Comparison of ENCODE assay signal across 8 mouse cellular contexts in genomic region chr7:97446171-97446925, GRCm38 (mm10). TPM values are rescaled to one million over a fixed set of nuclear protein-coding genes. Genes with fewer than 3 reads are reported as not detected.
DNase-seq lines count a peak whose midpoint lies in the region; ATAC-seq and TF ChIP-seq lines count a peak whose summit lies in the region.

No protein-coding gene starts in this region.

- peaks cover 8% of the 10 kb centered on the region for H3K4me1 ChIP-seq in cerebellum, adult 2 months (ENCODE audit: control insufficient read depth, insufficient read depth, low read length)
- H3K4me1 ChIP-seq in hindbrain, embryonic 13.5 days (replicated peaks) = peaks cover 12% of the 10 kb centered on the region; the same call in 1 of the 2 replicates
- 0 out of 2 replicates have a peak, but pooled peaks cover 13% of the 10 kb centered on the region for H3K4me1 ChIP-seq in stomach, embryonic 15.5 days

- no peak overlapping the region for H3K4me2 ChIP-seq in hindbrain, embryonic 13.5 days
- no peak overlapping the region for H3K4me2 ChIP-seq in stomach, embryonic 15.5 days

- H3K4me3 ChIP-seq in cerebellum, adult 2 months (replicated peaks; ENCODE audit: insufficient read depth, low read depth, low read length) = no peak overlapping the region
- no peak overlapping the region for H3K4me3 ChIP-seq in hindbrain, embryonic 13.5 days
- no peak overlapping the region for H3K4me3 ChIP-seq in stomach, embryonic 15.5 days (replicated peaks)

- H3K27ac ChIP-seq in cerebellum, adult 2 months (ENCODE audit: insufficient read depth, low read length) = peak overlapping the region; percentile 28; the same call in 1 of the 2 replicates
- peak overlapping the region; percentile 94 for H3K27ac ChIP-seq in hindbrain, embryonic 13.5 days
- H3K27ac ChIP-seq in stomach, embryonic 15.5 days = peak overlapping the region; percentile 78

- WGBS in cerebellum, adult 2 months = 0% methylated on average over 6 of the region's 6 CpGs
- 25% methylated on average over 6 of the region's 6 CpGs for WGBS in hindbrain, embryonic 13.5 days
- 31% methylated on average over 6 of the region's 6 CpGs for WGBS in stomach, embryonic 15.5 days

- H3K36me3 ChIP-seq in hindbrain, embryonic 13.5 days = no peaks in the 10 kb centered on the region
- no peaks in the 10 kb centered on the region for H3K36me3 ChIP-seq in stomach, embryonic 15.5 days

- no peak overlapping the region for H3K9ac ChIP-seq in hindbrain, embryonic 13.5 days
- no peak overlapping the region for H3K9ac ChIP-seq in stomach, embryonic 15.5 days

- TF ChIP-seq POLR2A in cerebellum, adult 2 months (IDR thresholded peaks at IDR 0.05; ENCODE audit: borderline replicate concordance, insufficient read depth, low read length) = no peak

- peaks cover 8% of the 10 kb centered on the region; the same call in 1 of the 2 replicates for H3K9me3 ChIP-seq in hindbrain, embryonic 13.5 days
- no peaks in the 10 kb centered on the region for H3K9me3 ChIP-seq in stomach, embryonic 15.5 days

- peak; percentile 97 for ATAC-seq in hindbrain, embryonic 13.5 days (ENCODE audit: low FRiP score)
- ATAC-seq in megakaryocyte-erythroid progenitor cell, adult 5-6 weeks (replicated peaks; ENCODE audit: low FRiP score, low TSS enrichment, poor library complexity, severe bottlenecking) = peak; percentile 86
- ATAC-seq in stomach, embryonic 15.5 days (ENCODE audit: insufficient read depth, low FRiP score, low read depth) = peak; percentile 78

- H3K27me3 ChIP-seq in cerebellum, adult 2 months (ENCODE audit: control insufficient read depth, insufficient read depth, low read length) = no peaks in the 10 kb centered on the region
- H3K27me3 ChIP-seq in hindbrain, embryonic 13.5 days = no peaks in the 10 kb centered on the region
- H3K27me3 ChIP-seq in stomach, embryonic 15.5 days (replicated peaks) = no peaks in the 10 kb centered on the region

- peak; percentile 99 for DNase-seq in Muller cell, postnatal 12 days (ENCODE audit: inconsistent ontology term)
- peak; percentile 75 to 83 for DNase-seq in cerebellum, adult 2 months
- DNase-seq in frontal cortex, postnatal 36 days (ENCODE audit: low spot score in 2 of 2) = peak; percentile 87 to 90
- peak; percentile 96 to 97 for DNase-seq in layer of hippocampus, postnatal 10 days (ENCODE audit: low spot score in 2 of 2)
- DNase-seq in spleen, postnatal 14 days (ENCODE audit: low spot score in 2 of 2) = no peak

- no peak for TF ChIP-seq CTCF in cerebellum, adult 2 months (IDR thresholded peaks at IDR 0.05; ENCODE audit: borderline replicate concordance, insufficient read depth, low read depth, low read length)

RNA-seq across cellular contexts. Expression of gene Kctd14, which starts 4.8 kb away (rescaled TPM):
- 1.6 and 2.2 TPM in 2 replicates for polyA plus RNA-seq in cerebellum, adult 2 months (2012; rRNA removed)
- polyA plus RNA-seq in hindbrain, embryonic 13.5 days (2015; fragmentation: Nextera tagmentation; extraction: Ambion mirVana) = 1.1 and 1.5 TPM in 2 replicates
- 1 to 10 TPM; 2.1 to 3.1 TPM for total RNA-seq in layer of hippocampus, postnatal 10 days (2021)
- 8.5 and 10.1 TPM in 2 replicates for total RNA-seq in megakaryocyte-erythroid progenitor cell, adult 5-6 weeks (2014; fragmentation: Nextera tagmentation)
- 2.8 and 4.4 TPM in 2 replicates for total RNA-seq in megakaryocyte-erythroid progenitor cell, adult 5-6 weeks (2017)
- 21.1 and 22.3 TPM in 2 replicates for polyA plus RNA-seq in stomach, embryonic 15.5 days (2015; fragmentation: Nextera tagmentation; extraction: Ambion mirVana)

RNA-seq across cellular contexts. Expression of gene Thrsp, which starts 28.8 kb away (rescaled TPM):
- polyA plus RNA-seq in cerebellum, adult 2 months (2012; rRNA removed) = 93.2 and 101 TPM in 2 replicates
- 1.8 and 2.6 TPM in 2 replicates for polyA plus RNA-seq in hindbrain, embryonic 13.5 days (2015; fragmentation: Nextera tagmentation; extraction: Ambion mirVana)
- 10 to 100 TPM; 16.9 to 19.7 TPM for total RNA-seq in layer of hippocampus, postnatal 10 days (2021)
- not detected in 2 replicates for total RNA-seq in megakaryocyte-erythroid progenitor cell, adult 5-6 weeks (2014; fragmentation: Nextera tagmentation)
- total RNA-seq in megakaryocyte-erythroid progenitor cell, adult 5-6 weeks (2017) = not detected in 2 replicates
- 1.0 and 1.7 TPM in 2 replicates for polyA plus RNA-seq in stomach, embryonic 15.5 days (2015; fragmentation: Nextera tagmentation; extraction: Ambion mirVana)

RNA-seq across cellular contexts. Expression of gene Ints4, which starts 34.4 kb away (rescaled TPM):
- polyA plus RNA-seq in cerebellum, adult 2 months (2012; rRNA removed) = 67.0 and 72.2 TPM in 2 replicates
- polyA plus RNA-seq in hindbrain, embryonic 13.5 days (2015; fragmentation: Nextera tagmentation; extraction: Ambion mirVana) = 50.0 and 50.9 TPM in 2 replicates
- 10 to 100 TPM; 27.5 to 30.1 TPM for total RNA-seq in layer of hippocampus, postnatal 10 days (2021)
- 42.6 and 71.6 TPM in 2 replicates for total RNA-seq in megakaryocyte-erythroid progenitor cell, adult 5-6 weeks (2014; fragmentation: Nextera tagmentation)
- 51.3 and 74.9 TPM in 2 replicates for total RNA-seq in megakaryocyte-erythroid progenitor cell, adult 5-6 weeks (2017)
- polyA plus RNA-seq in stomach, embryonic 15.5 days (2015; fragmentation: Nextera tagmentation; extraction: Ambion mirVana) = 44.1 and 47.2 TPM in 2 replicates

RNA-seq across cellular contexts. Expression of gene Ndufc2, which starts 46.5 kb away (rescaled TPM):
- polyA plus RNA-seq in cerebellum, adult 2 months (2012; rRNA removed) = 376 and 378 TPM in 2 replicates
- 445 and 471 TPM in 2 replicates for polyA plus RNA-seq in hindbrain, embryonic 13.5 days (2015; fragmentation: Nextera tagmentation; extraction: Ambion mirVana)
- 100 to 1,000 TPM; 270 to 275 TPM for total RNA-seq in layer of hippocampus, postnatal 10 days (2021)
- 188 and 266 TPM in 2 replicates for total RNA-seq in megakaryocyte-erythroid progenitor cell, adult 5-6 weeks (2014; fragmentation: Nextera tagmentation)
- 369 and 388 TPM in 2 replicates for total RNA-seq in megakaryocyte-erythroid progenitor cell, adult 5-6 weeks (2017)
- polyA plus RNA-seq in stomach, embryonic 15.5 days (2015; fragmentation: Nextera tagmentation; extraction: Ambion mirVana) = 338 and 367 TPM in 2 replicates

Comparison
In these comparisons a context has a peak if more than half of its experiments do, and no peak if none do; other contexts are left out.
1. DNase-seq: peak in Muller cell, postnatal 12 days (single experiment), cerebellum, adult 2 months (2 of 2), frontal cortex, postnatal 36 days (2 of 2) and layer of hippocampus, postnatal 10 days (2 of 2); none in spleen, postnatal 14 days (0 of 2).
2. H3K27ac ChIP-seq: peak in every context shown above with its lines; median percentile 94 in hindbrain, embryonic 13.5 days; 78 in stomach, embryonic 15.5 days; 28 in cerebellum, adult 2 months.
3. RNA of gene Thrsp, which starts 28.8 kb away (polyA plus RNA-seq): 93.2 to 101 TPM in cerebellum, adult 2 months; 1.8 to 2.6 TPM in hindbrain, embryonic 13.5 days and 1.0 to 1.7 TPM in stomach, embryonic 15.5 days; every median in the first group is over 10 times any median in the second.
4. Peak in every context shown above with its lines, with median percentiles within 50 percentile points of each other: ATAC-seq.